Mouse (Mus musculus): ENCODE data around the gene Srrm2.
"Not testable (repeated sequence)": the region's sequence is repeated elsewhere in the genome, so short reads cannot be mapped to it uniquely, and the experiment has no call there.

The Srrm2 gene

GRCm38 (mm10) chr17:23770493-23770892 is 19.8 kb upstream of the Srrm2 start:
- no peak for DNase-seq (ENCODE audit: low spot score in 2 of 2)

DNA sequence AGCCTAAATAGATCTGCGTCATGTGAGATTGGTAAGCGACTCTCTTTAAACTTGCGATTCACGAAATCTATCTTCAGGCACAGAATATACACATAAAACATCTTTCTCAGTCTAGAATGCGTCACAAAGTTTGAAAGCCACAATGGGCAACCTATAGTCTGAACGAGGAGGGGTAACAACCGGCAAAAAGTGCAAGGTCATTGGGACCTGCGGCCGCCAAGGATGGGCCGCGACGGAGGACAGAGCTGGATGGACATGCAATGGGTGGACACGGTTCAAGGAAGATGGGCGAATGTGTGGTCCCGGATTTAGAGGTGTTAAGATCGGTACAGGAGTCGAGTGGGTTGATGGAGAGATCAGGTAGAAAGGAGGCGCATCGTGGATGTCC is 19.4 kb upstream of the Srrm2 start:
- no peak for DNase-seq (ENCODE audit: low spot score in 2 of 2)

GRCm38 (mm10) chr17:23771284-23772218 is 18.8 kb upstream of the Srrm2 start, which contains the start of gene Flywch1:
Gene Flywch1 (minus strand): TSS chr17:23771602.
- peak; percentile 98 for DNase-seq (ENCODE audit: low spot score in 2 of 2)

DNA sequence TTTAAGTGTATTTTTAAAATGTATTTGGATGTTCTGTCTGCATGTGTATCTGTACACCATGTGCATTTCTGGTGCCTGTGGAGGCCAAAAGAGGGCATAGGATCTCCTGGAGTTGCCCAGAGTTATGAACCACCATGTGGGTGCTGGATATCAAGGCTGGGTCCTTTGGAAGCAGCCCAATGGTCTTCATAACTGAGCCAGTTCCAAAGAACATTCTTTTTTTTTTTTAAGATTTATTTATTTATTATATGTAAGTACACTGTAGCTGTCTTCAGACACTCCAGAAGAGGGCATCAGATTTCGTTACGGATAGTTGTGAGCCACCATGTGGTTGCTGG is 18.1 kb upstream of the Srrm2 start:
- not testable (repeated sequence) for DNase-seq (ENCODE audit: low spot score in 2 of 2)

GRCm38 (mm10) chr17:23773676-23774075 is 16.7 kb upstream of the Srrm2 start:
- no peak for DNase-seq (ENCODE audit: low spot score in 2 of 2)

- peak; percentile 84 to 87 for DNase-seq (ENCODE audit: low spot score in 2 of 2)
Observed at GRCm38 (mm10) chr17:23774090-23774489, 16.2 kb upstream of the Srrm2 start.

DNA sequence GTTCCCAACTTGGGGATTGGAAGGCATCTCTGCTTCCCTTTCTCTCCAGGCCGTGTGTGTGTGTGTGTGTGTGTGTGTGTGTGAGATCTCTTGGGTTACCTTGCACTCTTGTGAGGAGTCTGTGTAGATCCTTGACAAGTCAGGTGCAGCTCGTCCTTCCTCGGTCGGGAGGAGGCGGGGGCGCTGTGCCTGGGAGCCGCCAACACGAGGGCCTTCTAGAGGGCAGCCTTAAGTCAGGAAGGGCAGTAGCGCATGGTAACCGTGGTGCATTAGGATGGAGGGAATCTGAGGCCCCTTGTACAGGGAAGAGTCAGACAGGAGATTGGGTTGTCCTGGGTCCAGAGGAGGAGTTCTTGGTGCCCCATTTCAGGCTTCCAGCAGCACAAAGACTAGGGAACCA is 14.1 kb upstream of the Srrm2 start:
- no peak for DNase-seq (ENCODE audit: low spot score in 2 of 2)

DNA sequence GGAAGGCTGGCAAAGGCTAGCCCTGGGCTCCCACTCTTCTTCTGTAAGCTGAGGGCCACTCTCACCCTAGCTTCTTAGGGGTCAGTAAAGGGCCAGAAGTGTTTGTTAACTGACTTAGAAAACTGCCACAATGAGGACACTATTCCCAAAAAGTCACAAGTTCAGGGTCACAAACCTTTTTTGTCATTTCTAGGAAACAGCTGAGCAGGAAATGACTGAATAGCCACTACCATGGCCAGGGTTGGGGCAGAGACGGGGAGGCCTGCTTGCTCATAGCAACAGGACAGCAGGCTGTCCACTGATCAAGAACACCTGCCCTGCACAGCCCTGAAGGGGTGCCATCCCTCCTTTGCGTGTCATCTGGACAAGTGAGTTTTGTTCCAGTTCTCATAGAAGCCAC is 13.2 kb upstream of the Srrm2 start:
- DNase-seq (ENCODE audit: low spot score in 2 of 2), result no peak

- no peak for DNase-seq (ENCODE audit: low spot score in 2 of 2)
Observed at GRCm38 (mm10) chr17:23778447-23778846, 11.9 kb upstream of the Srrm2 start.

- no peak for DNase-seq (ENCODE audit: low spot score in 2 of 2)
Observed at GRCm38 (mm10) chr17:23783352-23783751, 7.0 kb upstream of the Srrm2 start.

- DNase-seq (ENCODE audit: low spot score in 2 of 2), result peak; percentile 44 to 61
Observed at GRCm38 (mm10) chr17:23785561-23786471, 4.5 kb upstream of the Srrm2 start, which contains the start of gene Flywch2. Gene Flywch2 (minus strand): TSS chr17:23786081.

GRCm38 (mm10) chr17:23786510-23786931 is 3.8 kb upstream of the Srrm2 start:
- no peak for DNase-seq (ENCODE audit: low spot score in 2 of 2)

GRCm38 (mm10) chr17:23788973-23789372 is 1.4 kb upstream of the Srrm2 start:
- no peak for DNase-seq (ENCODE audit: low spot score in 2 of 2)

- no peak for DNase-seq (ENCODE audit: low spot score in 2 of 2)
Observed at GRCm38 (mm10) chr17:23789749-23790268, 523 bp upstream of the Srrm2 start.

DNA sequence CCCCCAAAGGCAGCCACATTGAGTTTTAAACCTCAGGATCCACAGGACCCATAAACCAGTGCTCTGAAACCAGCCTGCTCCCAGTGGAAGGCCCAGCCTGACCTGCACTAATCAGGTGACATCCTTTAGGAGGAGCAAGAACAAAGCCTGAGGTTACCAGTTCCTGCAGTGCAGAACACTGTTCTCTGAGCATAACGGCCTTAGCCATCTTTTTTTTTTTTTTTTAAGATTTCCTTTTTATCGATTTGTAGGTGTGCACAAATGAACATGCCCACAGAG is 686 bp downstream of the Srrm2 start:
- DNase-seq (ENCODE audit: low spot score in 2 of 2), result no peak

DNA sequence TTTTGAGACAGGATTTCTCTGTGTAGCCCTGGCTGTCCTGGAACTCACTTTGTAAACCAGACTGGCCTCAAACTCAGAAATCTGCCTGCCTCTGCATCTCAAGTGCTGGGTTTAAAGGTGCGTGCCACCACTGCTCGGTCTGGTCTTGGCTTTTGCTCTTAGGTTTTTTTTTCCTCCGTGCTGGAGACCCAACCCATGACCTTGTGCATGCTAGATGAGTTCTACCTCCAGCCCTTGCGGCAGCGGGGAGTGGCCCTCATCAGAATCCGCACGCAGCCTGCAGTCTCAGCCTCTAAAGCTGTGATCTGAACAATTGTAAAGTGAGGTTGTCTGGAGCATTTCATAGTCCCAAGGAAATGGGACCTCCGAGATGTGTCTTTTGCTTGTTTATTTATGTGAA is 5.0 kb downstream of the Srrm2 start:
- DNase-seq (ENCODE audit: low spot score in 2 of 2), result no peak

GRCm38 (mm10) chr17:23797316-23797715 is 7.0 kb downstream of the Srrm2 start:
- no peak for DNase-seq (ENCODE audit: low spot score in 2 of 2)

- no peak for DNase-seq (ENCODE audit: low spot score in 2 of 2)
Observed at GRCm38 (mm10) chr17:23801627-23802026, 11.3 kb downstream of the Srrm2 start.

DNA sequence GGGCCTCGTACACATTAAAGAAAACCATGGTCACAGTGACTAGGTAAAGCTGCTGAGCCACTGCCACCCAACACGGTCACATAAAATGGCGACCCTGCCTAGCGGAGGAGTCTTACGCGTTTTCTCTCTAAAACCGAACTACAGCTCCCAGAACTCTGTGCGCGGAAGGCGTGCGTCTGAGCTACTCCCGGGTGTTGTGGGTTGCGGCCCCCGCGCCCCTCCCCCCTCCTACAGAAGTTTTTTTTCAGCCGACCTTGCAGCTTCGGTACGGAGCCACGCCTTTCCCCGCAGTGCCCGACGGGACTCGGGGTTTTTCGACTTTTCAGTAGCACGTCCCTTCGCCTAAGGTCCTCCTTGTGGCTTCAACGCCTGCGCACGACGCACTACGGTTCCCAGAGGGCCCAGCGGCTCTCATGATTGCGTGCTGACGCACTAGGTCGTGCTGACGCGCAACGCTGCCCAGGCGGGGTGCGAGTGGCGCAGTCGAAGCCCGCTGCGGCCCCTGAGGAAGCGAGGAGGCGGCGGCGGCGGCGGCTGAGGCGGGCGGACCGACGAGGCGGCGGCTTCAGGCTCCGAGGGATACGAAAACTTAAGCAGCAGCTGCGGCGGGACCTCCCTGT is 12.5 kb downstream of the Srrm2 start:
- DNase-seq (ENCODE audit: low spot score in 2 of 2), result peak; percentile 98 to 99

DNA sequence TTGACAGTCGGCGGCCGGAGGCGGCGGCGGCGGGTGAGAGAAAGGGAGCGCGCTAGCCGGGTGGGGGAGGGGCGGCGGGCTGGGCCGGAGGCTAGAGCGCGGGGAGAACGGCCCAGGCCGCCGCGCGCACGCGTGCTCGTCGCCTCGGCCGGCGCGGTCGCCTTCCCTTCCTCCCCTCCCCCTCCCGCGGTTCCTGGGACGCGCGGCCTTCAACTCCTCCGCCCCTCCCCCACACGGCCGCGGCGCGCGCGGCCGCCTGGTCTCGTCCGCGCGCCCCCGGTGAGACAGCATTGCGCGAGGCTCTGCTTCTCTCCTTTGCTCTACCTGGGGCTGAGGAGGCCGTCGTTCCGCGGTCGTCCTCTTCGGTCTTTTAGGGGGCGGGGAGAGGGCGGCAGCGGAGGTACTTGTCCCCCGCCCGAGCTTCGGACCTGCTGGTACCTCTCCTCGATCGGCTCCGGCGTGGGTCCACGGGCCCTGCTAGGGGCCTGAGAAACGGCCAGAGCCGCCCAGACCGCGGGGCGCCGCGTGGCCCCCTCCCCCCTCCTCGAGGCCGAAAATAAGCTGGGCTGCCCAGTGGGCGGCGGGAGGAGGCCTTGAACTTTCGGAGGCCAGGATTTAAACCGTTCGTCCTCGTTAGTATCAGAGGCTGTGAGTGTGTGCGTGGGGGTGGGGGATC is 13.2 kb downstream of the Srrm2 start:
- DNase-seq (ENCODE audit: low spot score in 2 of 2), result peak; percentile 75 to 79

DNA sequence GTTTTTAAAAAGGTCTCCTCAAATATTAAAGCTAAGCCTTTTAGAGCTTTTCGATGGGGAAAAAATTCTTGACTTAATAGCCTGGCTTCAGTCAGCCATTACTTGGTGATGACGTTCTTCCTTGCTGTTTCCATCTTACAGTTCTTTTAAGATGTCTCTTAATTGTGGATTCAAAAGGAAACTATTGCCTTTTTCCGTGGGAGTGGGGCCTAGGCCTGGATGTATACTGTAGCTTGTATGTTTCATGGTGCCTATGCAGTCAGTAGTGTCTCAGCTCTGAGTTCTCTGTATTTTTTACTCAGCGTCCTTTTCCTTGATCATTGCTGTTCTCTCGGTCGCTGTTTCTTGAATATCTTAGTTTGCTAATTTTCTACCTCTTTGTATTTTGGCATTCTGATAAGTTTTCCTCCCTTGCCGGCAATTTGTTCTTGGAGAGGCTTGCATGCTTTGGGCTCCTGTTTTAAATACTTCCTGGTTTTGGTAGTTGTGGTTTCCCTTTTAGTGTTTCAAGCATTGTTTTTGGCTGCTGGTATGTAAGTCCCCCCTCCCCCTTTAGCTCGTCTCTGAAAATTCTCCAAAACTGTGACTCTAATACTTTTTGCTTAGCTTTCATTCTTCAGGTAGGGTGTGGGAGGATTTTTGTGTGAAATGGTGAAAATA is 14.2 kb downstream of the Srrm2 start:
- DNase-seq (ENCODE audit: low spot score in 2 of 2), result no peak
